ENCODE assay signal across 21 mouse cellular contexts in genomic region chr17:75812163-75812562, GRCm38 (mm10).
DNase-seq lines count a peak whose midpoint lies in the region; ATAC-seq and TF ChIP-seq lines count a peak whose summit lies in the region.
"Had no signal": no experiment of that assay in that cellular context is flagged by ENCODE, and none has a peak within 500 bp of the region (broad histone marks: within the 10 kb centered on the region; RNA-seq: fewer than 3 reads in every experiment).

No protein-coding gene starts in this region.

- peak; percentile 86 for ATAC-seq in liver, embryonic 11.5 days (replicated peaks; ENCODE audit: low FRiP score)
- ATAC-seq in liver, postnatal 0 days, result peak; percentile 85
- no peak for ATAC-seq in lung, postnatal 0 days

- H3K36me3 ChIP-seq in MEL (ENCODE audit: control insufficient read depth in 1 of 2, insufficient read depth in 2 of 2, low read length in 2 of 2), result no peaks in the 10 kb centered on the region; a peak in 1 of 4 replicates
- H3K36me3 ChIP-seq in liver, embryonic 11.5 days (ENCODE audit: control insufficient read depth, insufficient read depth, low read length), result no peaks in the 10 kb centered on the region
- no peaks in the 10 kb centered on the region for H3K36me3 ChIP-seq in liver, postnatal 0 days (replicated peaks; ENCODE audit: insufficient read depth, low read length)
- no peaks in the 10 kb centered on the region for H3K36me3 ChIP-seq in lung, postnatal 0 days (ENCODE audit: insufficient read depth, low read length)
- H3K36me3 ChIP-seq: embryonic facial prominence, embryonic 10.5 days; hindbrain, embryonic 12.5 days; limb, embryonic 15.5 days had no signal

- no peak overlapping the region for H3K9ac ChIP-seq in MEL (ENCODE audit: control insufficient read depth, low read depth, low read length, poor library complexity, severe bottlenecking)
- H3K9ac ChIP-seq in liver, embryonic 11.5 days (ENCODE audit: low read depth, low read length), result no peak overlapping the region
- H3K9ac ChIP-seq in liver, postnatal 0 days (replicated peaks), result no peak overlapping the region
- no peak overlapping the region for H3K9ac ChIP-seq in lung, postnatal 0 days (replicated peaks; ENCODE audit: low read depth)
- H3K9ac ChIP-seq: hindbrain, embryonic 12.5 days; limb, embryonic 15.5 days had no signal

- no peaks in the 10 kb centered on the region for H3K9me3 ChIP-seq in MEL (replicated peaks; ENCODE audit: insufficient read depth, low read length)
- H3K9me3 ChIP-seq in liver, embryonic 11.5 days (ENCODE audit: control insufficient read depth, low read length), result no peaks in the 10 kb centered on the region
- H3K9me3 ChIP-seq in liver, postnatal 0 days (ENCODE audit: low read length), result no peaks in the 10 kb centered on the region
- H3K9me3 ChIP-seq in lung, postnatal 0 days (ENCODE audit: low read length), result no peaks in the 10 kb centered on the region
- H3K9me3 ChIP-seq: embryonic facial prominence, embryonic 10.5 days; hindbrain, embryonic 12.5 days; limb, embryonic 15.5 days had no signal

- TF ChIP-seq RAD21 in MEL (IDR thresholded peaks at IDR 0.05; ENCODE audit: low read depth, low read length), result no peak

- TF ChIP-seq POLR2A in MEL (IDR thresholded peaks at IDR 0.05; ENCODE audit: control insufficient read depth in 1 of 2, insufficient read depth in 1 of 2, low read depth in 1 of 2, low read length in 2 of 2, poor library complexity in 1 of 2), result no peak

- H3K27ac ChIP-seq in MEL (ENCODE audit: control insufficient read depth, low read depth, low read length), result no peak overlapping the region
- H3K27ac ChIP-seq in liver, embryonic 11.5 days (ENCODE audit: low read depth, low read length), result peak overlapping the region; percentile 68
- H3K27ac ChIP-seq in liver, postnatal 0 days (ENCODE audit: low read depth), result peak overlapping the region; percentile 74
- H3K27ac ChIP-seq in lung, postnatal 0 days (ENCODE audit: low read length), result no peak overlapping the region
- H3K27ac ChIP-seq: embryonic facial prominence, embryonic 10.5 days; heart, adult 2 months; hindbrain, embryonic 12.5 days; kidney, postnatal 0 days; limb, embryonic 15.5 days; macrophage had no signal

- no peak for TF ChIP-seq CTCF in MEL (IDR thresholded peaks at IDR 0.05 in 2 of 3, conservative IDR thresholded peaks at IDR 0.05 in 1 of 3; ENCODE audit: control insufficient read depth in 1 of 3, insufficient read depth in 1 of 3, low read depth in 2 of 3, low read length in 3 of 3, poor library complexity in 1 of 3, severe bottlenecking in 1 of 3)
- TF ChIP-seq CTCF in liver, postnatal 0 days (IDR thresholded peaks at IDR 0.05; ENCODE audit: low read depth), result no peak
- no peak for TF ChIP-seq CTCF in lung, postnatal 0 days (IDR thresholded peaks at IDR 0.05)

- DNase-seq in MEL (ENCODE audit: low read depth, low spot score), result peak; percentile 3
- DNase-seq in MEL-GATA-1-ER (ENCODE audit: extremely low read depth, low read depth), result peak; percentile 47
- DNase-seq in liver, embryonic 11.5 days (ENCODE audit: low spot score), result no peak
- DNase-seq in liver, postnatal 0 days, result no peak
- DNase-seq in lung, postnatal 0 days (ENCODE audit: low spot score), result no peak
- no peak for DNase-seq in kidney, postnatal 25 days
- no peak for DNase-seq in spleen, postnatal 14 days (ENCODE audit: low spot score in 2 of 2)
- DNase-seq: adrenal gland, postnatal 14 days; cerebellum, adult 11-12 months; cerebellum, postnatal 10 days; gastrocnemius, postnatal 25 days; heart, adult 2 months; kidney, adult 2 months; left cerebral cortex, postnatal 4 days; right cerebral cortex, adult 18-20 months had no signal

- peak; percentile 65 to 84 for TF ChIP-seq EP300 in MEL (IDR thresholded peaks at IDR 0.05; ENCODE audit: low read depth in 1 of 2, low read length in 2 of 2)
- TF ChIP-seq EP300 in liver, postnatal 0 days (IDR thresholded peaks at IDR 0.05; ENCODE audit: low read depth), result peak; percentile 99
- TF ChIP-seq EP300 in lung, postnatal 0 days (IDR thresholded peaks at IDR 0.05), result no peak

- H3K4me3 ChIP-seq in MEL (ENCODE audit: control insufficient read depth in 1 of 2, insufficient read depth in 1 of 2, low read depth in 2 of 2, low read length in 2 of 2), result peak overlapping the region in 1 of 2 experiments; percentile 42; a peak in 1 of 4 replicates
- H3K4me3 ChIP-seq in liver, embryonic 11.5 days (ENCODE audit: low read depth, low read length), result no peak overlapping the region
- H3K4me3 ChIP-seq in liver, postnatal 0 days (ENCODE audit: low read depth, low read length), result no peak overlapping the region
- no peak overlapping the region for H3K4me3 ChIP-seq in lung, postnatal 0 days (ENCODE audit: low read depth, low read length)
- H3K4me3 ChIP-seq: embryonic facial prominence, embryonic 10.5 days; heart, adult 2 months; hindbrain, embryonic 12.5 days; limb, embryonic 15.5 days had no signal

- WGBS in liver, embryonic 11.5 days, result 48% methylated on average over 3 of the region's 3 CpGs
- WGBS in liver, postnatal 0 days (ENCODE audit: insufficient replicate concordance), result 49% methylated on average over 3 of the region's 3 CpGs
- 56% methylated on average over 3 of the region's 3 CpGs for WGBS in lung, postnatal 0 days

- no peaks in the 10 kb centered on the region for H3K27me3 ChIP-seq in MEL (ENCODE audit: control insufficient read depth in 1 of 2, insufficient read depth in 2 of 2, low read length in 2 of 2)
- no peaks in the 10 kb centered on the region for H3K27me3 ChIP-seq in liver, embryonic 11.5 days (replicated peaks; ENCODE audit: control insufficient read depth, insufficient read depth, low read length)
- H3K27me3 ChIP-seq in liver, postnatal 0 days (ENCODE audit: insufficient read depth, low read length), result no peaks in the 10 kb centered on the region
- H3K27me3 ChIP-seq in lung, postnatal 0 days (replicated peaks; ENCODE audit: insufficient read depth, low read length), result no peaks in the 10 kb centered on the region
- H3K27me3 ChIP-seq: hindbrain, embryonic 12.5 days; limb, embryonic 15.5 days had no signal

- H3K4me2 ChIP-seq in liver, embryonic 11.5 days, result no peak overlapping the region
- peak overlapping the region; percentile 5; the same call in 1 of the 2 replicates for H3K4me2 ChIP-seq in liver, postnatal 0 days (ENCODE audit: low read depth, low read length)
- no peak overlapping the region for H3K4me2 ChIP-seq in lung, postnatal 0 days (replicated peaks; ENCODE audit: low read depth, low read length)
- H3K4me2 ChIP-seq: hindbrain, embryonic 12.5 days; limb, embryonic 15.5 days; midbrain, embryonic 11.5 days had no signal

- peaks cover 0 to 9% of the 10 kb centered on the region in 2 experiments; a peak in 2 of 4 replicates for H3K4me1 ChIP-seq in MEL (ENCODE audit: control insufficient read depth in 1 of 2, insufficient read depth in 2 of 2, low read length in 2 of 2)
- 0 out of 2 replicates have a peak, but pooled peaks cover 4% of the 10 kb centered on the region for H3K4me1 ChIP-seq in liver, embryonic 11.5 days (replicated peaks; ENCODE audit: control insufficient read depth, insufficient read depth, low read length)
- H3K4me1 ChIP-seq in liver, postnatal 0 days (ENCODE audit: insufficient read depth), result no peaks in the 10 kb centered on the region; the same call in 1 of the 2 replicates
- H3K4me1 ChIP-seq in lung, postnatal 0 days (ENCODE audit: insufficient read depth, low read depth, low read length), result no peaks in the 10 kb centered on the region
- H3K4me1 ChIP-seq: limb, embryonic 15.5 days had no signal

- H3K79me2 ChIP-seq in MEL (ENCODE audit: control insufficient read depth, insufficient read depth, low read length, poor library complexity), result no peaks in the 10 kb centered on the region

TF ChIP-seq in MEL, 35 proteins besides CTCF, POLR2A, EP300 and RAD21 (continues in another document):
- TF ChIP-seq POLR2AphosphoS2 (IDR thresholded peaks at IDR 0.05; ENCODE audit: low read length) (no peak), NELFE (IDR thresholded peaks at IDR 0.05; ENCODE audit: low read depth, low read length) (no peak), SMC3 (IDR thresholded peaks at IDR 0.05; ENCODE audit: low read depth, low read length) (no peak), MYC (IDR thresholded peaks at IDR 0.05; ENCODE audit: low read depth, low read length) (no peak), ZMIZ1 (IDR thresholded peaks at IDR 0.05; ENCODE audit: low read depth, low read length) (no peak), USF2 (IDR thresholded peaks at IDR 0.05; ENCODE audit: borderline replicate concordance in 1 of 2, insufficient read depth in 1 of 2, low read depth in 1 of 2, low read length in 2 of 2) (no peak), MAFK (IDR thresholded peaks at IDR 0.05; ENCODE audit: borderline replicate concordance, low read depth, low read length) (no peak), ETS1 (IDR thresholded peaks at IDR 0.05; ENCODE audit: low read depth, low read length) (peak; percentile 50; the same call in 1 of the 2 replicates), MXI1 (IDR thresholded peaks at IDR 0.05; ENCODE audit: low read depth, low read length) (no peak), MAZ (IDR thresholded peaks at IDR 0.05; ENCODE audit: low read depth, low read length) (no peak), CHD2 (IDR thresholded peaks at IDR 0.05; ENCODE audit: low read length) (no peak), MAX (IDR thresholded peaks at IDR 0.05; ENCODE audit: low read length) (no peak), KAT2A (conservative IDR thresholded peaks at IDR 0.05; ENCODE audit: low read depth, low read length) (no peak), SIN3A (IDR thresholded peaks at IDR 0.05; ENCODE audit: low read length) (no peak), MEF2A (IDR thresholded peaks at IDR 0.05; ENCODE audit: extremely low read depth, insufficient replicate concordance, low read depth, low read length, poor library complexity, severe bottlenecking) (no peak), TAL1 (IDR thresholded peaks at IDR 0.05; ENCODE audit: low read length) (peak; percentile 33), POLR2AphosphoS5 (IDR thresholded peaks at IDR 0.05; ENCODE audit: borderline replicate concordance, low read depth, low read length) (no peak), TCF12 (IDR thresholded peaks at IDR 0.05; ENCODE audit: low read depth, low read length) (peak; percentile 98), GATA1 (IDR thresholded peaks at IDR 0.05; ENCODE audit: low read depth, low read length) (peak; percentile 66), BHLHE40 (IDR thresholded peaks at IDR 0.05; ENCODE audit: borderline replicate concordance, low read depth, low read length) (no peak), RCOR1 (IDR thresholded peaks at IDR 0.05; ENCODE audit: low read depth, low read length) (peak; percentile 59), JUND (IDR thresholded peaks at IDR 0.05; ENCODE audit: low read depth, low read length) (no peak), HCFC1 (IDR thresholded peaks at IDR 0.05; ENCODE audit: low read depth, low read length) (no peak), NRF1 (IDR thresholded peaks at IDR 0.05; ENCODE audit: insufficient read depth, low read depth, low read length, poor library complexity, severe bottlenecking) (no peak), CHD1 (IDR thresholded peaks at IDR 0.05; ENCODE audit: low read depth, low read length) (no peak), UBTF (IDR thresholded peaks at IDR 0.05; ENCODE audit: borderline replicate concordance, insufficient read depth, low read depth, low read length) (no peak)

Comparison
In these comparisons a context has a peak if more than half of its experiments do, and no peak if none do; other contexts are left out.
1. DNase-seq: peak in MEL (single experiment) and MEL-GATA-1-ER (single experiment); none in liver, embryonic 11.5 days (single experiment), liver, postnatal 0 days (single experiment), lung, postnatal 0 days (single experiment), kidney, postnatal 25 days (0 of 2) and spleen, postnatal 14 days (0 of 2).
2. H3K27ac ChIP-seq: peak in liver, embryonic 11.5 days (single experiment) and liver, postnatal 0 days (single experiment); none in MEL (single experiment) and lung, postnatal 0 days (single experiment).